Mouse (Mus musculus) ES-E14 (cell line): Measurements from ENCODE around the gene Gm6377.

Experiments
- HCFC1 ChIP-seq: IDR thresholded peaks from 2 replicates; pipeline ENCODE4 v1.6.1; 2012; ENCODE audit warnings: low read length, inconsistent platforms, borderline replicate concordance; ENCODE audit not compliant: insufficient read depth
- MAFK ChIP-seq: IDR thresholded peaks from 2 replicates; pipeline ENCODE4 v1.6.1; 2014; ENCODE audit warnings: mild to moderate bottlenecking, low read depth, low read length, inconsistent platforms; ENCODE audit not compliant: insufficient read depth
- ZC3H11A ChIP-seq: IDR thresholded peaks from 2 replicates; pipeline ENCODE4 v1.6.1; 2012; ENCODE audit warnings: low read depth, mild to moderate bottlenecking, inconsistent platforms, low read length, borderline replicate concordance
- ZNF384 ChIP-seq: IDR thresholded peaks from 2 replicates; pipeline ENCODE4 v1.6.1; 2012; ENCODE audit warnings: low read depth, low read length, inconsistent platforms

DNA sequence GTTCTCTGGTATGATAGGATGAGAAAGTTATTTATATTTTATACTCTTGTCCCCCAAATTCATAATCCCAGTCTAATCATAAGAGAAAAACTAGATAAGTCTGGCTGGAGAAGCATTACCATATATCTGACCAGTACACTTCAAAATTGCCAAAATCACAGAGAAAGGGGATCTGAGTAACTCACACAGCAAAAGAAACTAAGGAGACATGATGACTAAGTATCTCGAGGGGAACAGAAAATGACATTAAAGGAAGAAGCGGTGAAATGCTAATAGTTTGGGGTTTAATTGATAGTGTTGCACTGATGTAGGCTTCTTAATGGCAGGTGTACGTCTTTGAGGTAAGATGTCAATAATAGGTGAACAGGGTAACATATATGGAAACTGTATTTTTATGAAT lies 49.4 kb upstream of the Gm6377 start:
- no peak for TF ChIP-seq MAFK
- TF ChIP-seq ZC3H11A, result no peak
- TF ChIP-seq ZNF384, result no peak
- no peak for TF ChIP-seq HCFC1
